ENCODE assay signal across 16 mouse cellular contexts in genomic region chr19:48128089-48128488, GRCm38 (mm10).
DNase-seq lines count a peak whose midpoint lies in the region; ATAC-seq and TF ChIP-seq lines count a peak whose summit lies in the region.
"Had no signal": no experiment of that assay in that cellular context is flagged by ENCODE, and none has a peak within 500 bp of the region (broad histone marks: within the 10 kb centered on the region; RNA-seq: fewer than 3 reads in every experiment).

No protein-coding gene starts in this region.

- WGBS in neural tube, embryonic 13.5 days, result 33% methylated on average over 12 of the region's 12 CpGs

- TF ChIP-seq CTCF in brain, embryonic 14.5 days (IDR thresholded peaks at IDR 0.05; ENCODE audit: borderline replicate concordance, extremely low read depth, insufficient read depth, insufficient read length), result no peak

- no peak overlapping the region for H3K27ac ChIP-seq in neural tube, embryonic 13.5 days (replicated peaks)
- H3K27ac ChIP-seq: limb, embryonic 15.5 days; midbrain, embryonic 15.5 days had no signal

- no peak overlapping the region for H3K9ac ChIP-seq in neural tube, embryonic 13.5 days
- H3K9ac ChIP-seq: heart, embryonic 12.5 days; limb, embryonic 15.5 days; liver, postnatal 0 days; midbrain, embryonic 15.5 days had no signal

- H3K9me3 ChIP-seq in neural tube, embryonic 13.5 days, result no peaks in the 10 kb centered on the region
- H3K9me3 ChIP-seq: heart, embryonic 12.5 days; limb, embryonic 15.5 days; midbrain, embryonic 15.5 days had no signal

- no peaks in the 10 kb centered on the region for H3K27me3 ChIP-seq in neural tube, embryonic 13.5 days
- H3K27me3 ChIP-seq: heart, embryonic 12.5 days; limb, embryonic 15.5 days; midbrain, embryonic 15.5 days had no signal

- no peaks in the 10 kb centered on the region for H3K36me3 ChIP-seq in neural tube, embryonic 13.5 days
- H3K36me3 ChIP-seq: heart, embryonic 12.5 days; limb, embryonic 15.5 days; midbrain, embryonic 15.5 days had no signal

- intact Hi-C loops in gastrocnemius, postnatal 14 days (cut with DNase I; ENCODE audit: low total_unique reads), result no loop called here

- peaks cover 10% of the 10 kb centered on the region; the same call in 1 of the 2 replicates for H3K4me1 ChIP-seq in neural tube, embryonic 13.5 days (replicated peaks)
- H3K4me1 ChIP-seq: heart, embryonic 12.5 days; limb, embryonic 15.5 days had no signal

- ATAC-seq in neural tube, embryonic 13.5 days (ENCODE audit: low read depth), result 0 out of 2 replicates have a peak, but pooled peaks have one; percentile 43
- ATAC-seq in erythroid progenitor cell, adult 5-6 weeks (replicated peaks; ENCODE audit: low FRiP score, poor library complexity, severe bottlenecking), result no peak
- ATAC-seq: liver, postnatal 0 days; midbrain, embryonic 15.5 days had no signal

- H3K4me3 ChIP-seq in neural tube, embryonic 13.5 days, result no peak overlapping the region
- H3K4me3 ChIP-seq: heart, embryonic 12.5 days; limb, embryonic 15.5 days; midbrain, embryonic 15.5 days had no signal

- DNase-seq in layer of hippocampus, adult 11-12 months (ENCODE audit: low spot score), result peak; percentile 62
- DNase-seq in layer of hippocampus, postnatal 25 days (ENCODE audit: extremely low spot score in 1 of 2, low spot score in 1 of 2), result no peak
- DNase-seq in brain, embryonic 14.5 days (ENCODE audit: low read depth), result peak; percentile 36
- peak; percentile 54 to 75 for DNase-seq in layer of hippocampus, adult 8-10 months (ENCODE audit: low spot score in 2 of 2)
- DNase-seq in gastrocnemius, postnatal 14 days, result no peak
- DNase-seq: cerebellum, adult 11-12 months; gastrocnemius, postnatal 36 days; kidney, adult 11 months; kidney, postnatal 36 days; liver, postnatal 0 days; thymus, adult 18-20 months had no signal

- H3K4me2 ChIP-seq in neural tube, embryonic 13.5 days, result no peak overlapping the region
- H3K4me2 ChIP-seq: heart, embryonic 12.5 days; limb, embryonic 15.5 days; midbrain, embryonic 15.5 days had no signal

- no peak for TF ChIP-seq POLR2A in brain, embryonic 14.5 days (IDR thresholded peaks at IDR 0.05; ENCODE audit: borderline replicate concordance, extremely low read depth, insufficient read depth, insufficient read length, poor library complexity, severe bottlenecking)

Comparison
In these comparisons a context has a peak if more than half of its experiments do, and no peak if none do; other contexts are left out.
1. DNase-seq: peak in layer of hippocampus, adult 11-12 months (single experiment), brain, embryonic 14.5 days (single experiment) and layer of hippocampus, adult 8-10 months (2 of 2); none in layer of hippocampus, postnatal 25 days (0 of 2) and gastrocnemius, postnatal 14 days (single experiment).